Mouse (Mus musculus) erythroblast, embryonic 14.5 days (primary cell): ENCODE results near the gene Tcp11. TPM values are rescaled to one million over a fixed set of nuclear protein-coding genes. Genes with fewer than 3 reads are reported as not detected.
A peak's percentile ranks its signal among the peaks of the same experiment; 100 is the strongest.

Source experiments
- H3K27me3 ChIP-seq: 2 replicates; pipeline ENCODE4 v1.6.1; 2012; ENCODE audit warnings: inconsistent platforms; ENCODE audit not compliant: control insufficient read depth
- H3K36me3 ChIP-seq: 2 replicates; pipeline ENCODE4 v1.6.1; 2012; ENCODE audit warnings: mild to moderate bottlenecking, inconsistent platforms; ENCODE audit not compliant: control insufficient read depth
- H3K4me1 ChIP-seq: 2 replicates; pipeline ENCODE4 v1.6.1; 2012; ENCODE audit warnings: inconsistent platforms; ENCODE audit not compliant: control insufficient read depth
- H3K4me3 ChIP-seq: replicated peaks from 2 replicates; pipeline ENCODE3; 2012; ENCODE audit warnings: moderate library complexity, mild to moderate bottlenecking, inconsistent platforms
- H3K9me3 ChIP-seq: 2 replicates; pipeline ENCODE4 v1.6.1; 2012; ENCODE audit warnings: low read length, inconsistent platforms, mixed read lengths; ENCODE audit not compliant: control insufficient read depth
- GATA1 ChIP-seq: IDR thresholded peaks from 2 replicates; pipeline ENCODE4 v1.6.1; 2012; ENCODE audit warnings: low read length, inconsistent platforms, mixed read lengths
- TAL1 ChIP-seq: IDR thresholded peaks from 3 replicates; pipeline ENCODE4 v1.6.1; 2012; ENCODE audit warnings: low read length, inconsistent platforms, mixed read lengths
- polyA plus RNA-seq: library from polyadenylated mRNA; stranded (reverse); fragments of >175 nt; gene quantifications from 2 replicates; pipeline ENCODE4 v1.2.3, GENCODE M21; 2012

Gene Tcp11
- not detected in 2 replicates for polyA plus RNA-seq

DNA sequence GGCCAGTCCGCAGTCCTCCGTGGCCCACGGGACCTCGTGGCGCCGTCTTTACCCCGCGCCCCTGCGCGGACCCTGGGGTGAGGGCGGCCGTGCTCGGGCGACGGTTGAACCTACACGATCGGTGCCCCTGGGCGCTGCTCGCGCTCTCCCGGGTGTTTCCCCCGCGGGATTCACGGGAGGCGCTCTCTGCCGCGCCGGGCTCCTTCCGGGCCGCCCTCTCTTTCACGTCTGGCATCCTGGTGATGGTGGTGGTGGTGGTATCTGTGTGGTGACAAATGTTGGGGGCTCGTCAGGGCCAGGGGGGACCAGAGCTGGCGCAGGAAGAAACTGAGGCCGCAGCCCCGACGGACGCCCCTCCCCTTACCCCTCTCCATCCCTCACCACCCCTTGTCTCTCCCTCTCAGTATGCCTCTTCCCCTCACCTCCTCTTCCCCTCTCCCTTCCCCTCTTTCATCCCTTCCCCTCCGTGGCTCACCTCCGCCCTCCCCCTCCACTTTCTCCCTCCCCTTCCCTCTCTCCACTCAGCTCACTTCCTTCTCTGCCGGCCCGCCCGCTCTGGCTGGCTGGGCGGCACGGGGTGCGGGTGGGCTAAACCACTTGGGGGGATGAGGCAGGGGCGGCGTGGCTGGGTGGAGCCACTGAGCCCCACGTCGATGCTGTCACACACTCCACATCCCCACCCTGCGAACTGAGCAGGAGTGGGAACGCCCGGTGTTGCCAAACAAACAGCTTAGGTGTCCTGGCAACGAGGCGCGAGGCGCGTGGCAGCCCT lies at the start of gene Tcp11:
TSS of gene Tcp11 (minus strand) at position 595 of the 772 bp plus-strand sequence.
- Histone ChIP-seq H3K27me3 (peaks cover 28% of the 10 kb centered on the region), H3K4me3 (peak within 1 kb of the TSS; percentile 55), H3K36me3 (no peaks in the 10 kb centered on the region), H3K4me1 (peaks cover 13% of the 10 kb centered on the region), H3K9me3 (peaks cover 4% of the 10 kb centered on the region; the same call in 1 of the 2 replicates)
- TF ChIP-seq TAL1 (no peak), GATA1 (no peak)

DNA sequence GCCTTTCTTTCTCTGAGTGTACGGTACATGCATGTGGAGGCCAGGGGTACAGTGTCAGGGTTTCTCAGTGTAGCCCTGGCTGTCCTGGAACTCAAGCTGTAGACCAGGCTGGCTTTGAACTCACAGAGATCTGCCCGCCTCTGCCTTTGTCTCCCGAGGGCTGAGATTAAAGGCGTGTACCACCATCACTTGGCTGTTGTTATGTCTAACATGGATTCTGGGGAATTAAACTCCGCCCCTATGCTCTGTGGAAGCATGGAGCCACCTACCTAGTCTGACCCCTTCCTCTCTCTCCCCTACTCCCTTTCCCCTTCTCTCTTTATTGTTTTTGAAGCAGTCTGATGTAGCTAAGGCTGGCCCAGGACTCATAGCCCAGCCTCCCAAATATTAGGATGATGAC lies 49.4 kb upstream of the Tcp11 start:
- no peaks in the 10 kb centered on the region for H3K36me3 ChIP-seq
- H3K9me3 ChIP-seq = no peaks in the 10 kb centered on the region
- peaks cover 7% of the 10 kb centered on the region for H3K27me3 ChIP-seq
- H3K4me3 ChIP-seq = no peak overlapping the region
- no peak for TF ChIP-seq TAL1
- no peak for TF ChIP-seq GATA1
- H3K4me1 ChIP-seq = no peaks in the 10 kb centered on the region

DNA sequence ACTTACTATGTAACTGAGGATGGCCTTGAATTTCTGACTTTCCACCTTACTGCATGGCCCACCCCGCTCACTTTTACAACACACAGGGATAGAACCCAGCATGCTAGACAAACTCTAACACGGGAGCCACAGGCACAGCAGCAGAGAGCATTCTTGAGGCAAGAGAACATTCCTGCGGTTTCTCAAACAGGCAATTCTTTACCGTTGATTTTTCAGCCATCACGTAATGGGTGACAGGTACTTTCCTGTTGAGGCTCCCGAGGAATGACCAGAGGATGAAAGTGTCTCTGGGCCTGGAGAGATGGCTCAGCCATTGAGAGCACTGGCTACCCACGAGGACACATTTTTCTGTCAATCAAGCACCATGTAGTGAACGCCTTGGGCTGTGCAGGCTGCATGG lies 43.9 kb upstream of the Tcp11 start:
- no peaks in the 10 kb centered on the region for H3K9me3 ChIP-seq
- no peak overlapping the region for H3K4me3 ChIP-seq
- H3K36me3 ChIP-seq = no peaks in the 10 kb centered on the region
- peaks cover 5% of the 10 kb centered on the region; the same call in 1 of the 2 replicates for H3K27me3 ChIP-seq
- TF ChIP-seq TAL1 = no peak
- H3K4me1 ChIP-seq = no peaks in the 10 kb centered on the region

DNA sequence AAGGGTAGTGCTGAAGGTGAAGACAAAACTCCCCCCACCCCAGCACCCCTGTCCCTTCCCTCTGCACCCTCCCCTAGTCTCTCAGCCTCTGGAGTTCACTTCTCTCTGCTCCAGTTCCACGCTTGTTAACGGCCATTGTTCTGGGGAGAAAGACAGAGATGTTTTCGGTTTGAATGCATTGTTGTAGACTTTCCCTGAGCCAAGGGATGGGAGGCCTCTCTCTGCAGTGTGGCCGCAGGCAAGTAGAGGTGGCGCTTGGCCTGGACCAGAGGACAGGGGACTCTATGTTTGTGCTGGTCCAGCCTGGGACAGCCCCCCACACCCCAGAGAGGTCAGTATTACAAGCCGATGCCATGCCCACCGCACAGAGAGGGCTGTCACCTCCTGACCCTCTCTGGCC lies 43.2 kb upstream of the Tcp11 start:
- no peaks in the 10 kb centered on the region for H3K9me3 ChIP-seq
- peaks cover 5% of the 10 kb centered on the region; the same call in 1 of the 2 replicates for H3K27me3 ChIP-seq

DNA sequence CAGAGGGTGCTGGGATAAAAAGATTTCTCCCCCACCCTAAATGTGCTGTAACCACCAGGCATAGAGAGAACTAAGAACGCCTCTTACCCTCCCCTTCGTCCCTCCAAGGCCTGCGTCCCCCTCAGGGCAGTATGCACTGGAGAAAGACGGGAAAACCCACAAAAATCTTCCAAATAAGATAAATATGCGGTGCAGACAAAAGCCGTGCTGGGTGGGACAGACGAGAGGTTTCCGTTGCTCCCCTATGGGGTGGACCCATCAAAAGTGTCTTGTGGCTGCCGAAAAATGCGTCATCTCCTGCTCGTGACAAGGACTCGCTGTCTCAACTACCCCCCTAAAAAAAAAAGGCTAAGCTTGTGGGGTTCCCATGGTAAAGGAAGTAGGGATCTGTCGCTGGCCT lies 42.5 kb upstream of the Tcp11 start:
- TF ChIP-seq GATA1 (no peak), TAL1 (no peak)
- H3K27me3 ChIP-seq = peaks cover 9% of the 10 kb centered on the region
- no peaks in the 10 kb centered on the region for H3K4me1 ChIP-seq
- no peak overlapping the region for H3K4me3 ChIP-seq
- no peaks in the 10 kb centered on the region for H3K9me3 ChIP-seq
- H3K36me3 ChIP-seq = no peaks in the 10 kb centered on the region

More for the DNA sequence above, 43.2 kb upstream of the Tcp11 start:
- TF ChIP-seq GATA1 (no peak), TAL1 (no peak)
- H3K4me3 ChIP-seq = no peak overlapping the region
- H3K4me1 ChIP-seq = no peaks in the 10 kb centered on the region
- H3K36me3 ChIP-seq = no peaks in the 10 kb centered on the region

DNA sequence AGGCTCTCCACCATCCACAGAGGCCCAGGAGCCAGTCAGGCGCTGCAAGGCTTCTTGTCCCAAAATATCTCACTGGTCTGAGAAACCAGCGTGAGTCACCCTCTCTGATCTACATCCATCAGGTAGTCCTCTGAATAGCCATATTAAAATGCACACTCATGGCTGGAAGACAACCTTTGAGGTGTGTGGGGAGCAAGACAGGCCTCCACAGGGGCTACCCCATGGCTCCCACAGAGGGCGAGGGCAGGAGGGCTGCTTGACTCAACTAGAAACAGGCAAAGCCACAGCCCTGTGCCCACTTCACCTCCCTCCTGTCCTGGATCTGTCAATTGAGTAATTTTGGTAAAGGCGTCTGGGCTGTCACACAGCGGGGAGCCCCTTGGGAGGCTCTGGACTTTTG lies 40.0 kb upstream of the Tcp11 start:
- Histone ChIP-seq H3K36me3 (no peaks in the 10 kb centered on the region), H3K9me3 (no peaks in the 10 kb centered on the region), H3K4me3 (no peak overlapping the region), H3K27me3 (peaks cover 14% of the 10 kb centered on the region), H3K4me1 (no peaks in the 10 kb centered on the region)
- TF ChIP-seq GATA1 (no peak), TAL1 (no peak)

DNA sequence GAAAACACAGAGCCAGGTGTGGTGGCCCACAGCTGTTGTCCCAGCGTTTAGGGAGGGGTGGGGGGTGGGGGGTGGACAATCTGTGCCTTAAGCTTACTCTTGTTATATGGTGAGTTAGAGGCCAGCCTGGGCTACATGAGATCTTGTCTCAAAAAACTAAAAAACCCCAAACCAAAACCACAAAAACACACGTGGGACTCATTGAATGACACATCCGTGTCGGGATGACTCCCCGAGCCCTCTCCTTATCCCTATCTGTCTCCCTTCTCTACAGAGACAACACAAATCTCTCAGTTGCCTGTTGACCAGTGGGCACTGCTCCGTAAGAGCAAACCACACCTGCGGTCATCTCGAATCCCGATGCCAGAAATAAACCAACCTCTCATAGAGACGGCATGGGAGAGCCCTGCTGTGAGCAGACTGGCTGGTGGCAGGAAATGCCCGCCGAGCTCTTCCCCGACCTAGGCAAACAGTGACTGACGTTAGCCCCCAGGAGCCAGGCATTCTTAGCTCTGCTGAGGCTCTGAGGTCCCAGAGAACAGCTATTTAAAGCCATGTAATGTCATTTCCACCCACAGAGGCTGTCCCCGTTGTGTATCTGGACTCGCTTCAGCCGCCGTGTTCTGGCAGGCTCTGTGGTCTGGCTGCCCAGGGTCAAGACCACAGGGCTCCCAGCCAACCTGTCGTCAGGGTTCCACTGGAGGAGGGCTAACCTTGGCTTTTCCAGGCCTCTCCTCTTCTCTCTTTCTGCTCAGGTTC lies 37.2 kb upstream of the Tcp11 start:
- Histone ChIP-seq H3K27me3 (peaks cover 12% of the 10 kb centered on the region), H3K4me3 (no peak overlapping the region), H3K4me1 (no peaks in the 10 kb centered on the region), H3K9me3 (no peaks in the 10 kb centered on the region), H3K36me3 (no peaks in the 10 kb centered on the region)
- TF ChIP-seq GATA1 (no peak), TAL1 (no peak)

DNA sequence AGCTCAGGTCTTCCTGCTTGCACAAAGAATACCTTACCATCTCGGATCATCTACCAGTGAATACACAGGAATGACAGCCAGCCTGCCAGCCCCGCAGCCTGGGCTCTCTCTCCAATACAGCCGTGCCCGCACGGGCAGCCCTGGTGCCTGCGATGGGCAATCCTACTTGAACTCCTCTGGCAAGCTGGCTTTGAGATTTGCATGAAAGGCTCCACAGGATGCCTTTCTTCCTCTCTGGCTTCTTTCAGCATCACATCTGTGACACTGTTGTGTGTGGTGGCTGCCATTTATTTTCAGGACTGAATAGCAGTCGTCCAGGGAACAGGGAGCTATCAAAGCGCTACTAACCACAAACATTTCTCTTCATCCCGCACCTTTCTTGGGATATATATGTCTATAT lies 35.9 kb upstream of the Tcp11 start:
- TF ChIP-seq GATA1 (no peak), TAL1 (no peak)
- H3K27me3 ChIP-seq = peaks cover 12% of the 10 kb centered on the region
- no peaks in the 10 kb centered on the region for H3K4me1 ChIP-seq
- H3K9me3 ChIP-seq = no peaks in the 10 kb centered on the region
- H3K4me3 ChIP-seq = no peak overlapping the region
- no peaks in the 10 kb centered on the region for H3K36me3 ChIP-seq

DNA sequence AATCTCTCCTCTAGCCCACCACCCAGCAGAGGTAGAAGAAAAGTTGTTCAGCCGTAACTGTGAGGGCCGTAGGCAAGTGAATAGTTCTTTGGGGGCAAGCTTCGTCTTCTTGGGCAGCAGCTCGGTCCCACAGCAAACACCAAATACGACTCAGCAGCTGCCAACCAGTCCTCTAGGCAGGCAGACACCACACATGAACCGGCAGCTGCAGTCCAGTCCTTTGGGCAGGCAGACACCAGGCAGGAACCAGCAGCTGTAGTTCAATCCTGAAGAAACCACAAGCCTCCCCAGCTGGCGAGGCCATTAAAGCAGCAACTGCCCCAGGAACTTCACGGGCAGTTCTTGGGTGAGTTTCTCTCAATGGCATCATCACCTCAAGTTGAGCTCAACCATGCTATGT lies 31.8 kb upstream of the Tcp11 start:
- Histone ChIP-seq H3K4me3 (no peak overlapping the region), H3K9me3 (no peaks in the 10 kb centered on the region), H3K27me3 (peaks cover 5% of the 10 kb centered on the region; the same call in 1 of the 2 replicates), H3K36me3 (no peaks in the 10 kb centered on the region), H3K4me1 (no peaks in the 10 kb centered on the region)
- no peak for TF ChIP-seq GATA1
- TF ChIP-seq TAL1 = no peak
